Mouse (Mus musculus) left cerebral cortex, adult 8-10 months (tissue): ENCODE measurements around the gene Krba1. TPM values are rescaled to one million over a fixed set of nuclear protein-coding genes. Genes with fewer than 3 reads are reported as not detected.

Experiments used
- DNase-seq, 2 experiments: peaks; one replicate each; pipeline ENCODE4 v3.0.0; 2022; ENCODE audit warnings: low spot score in 2 of 2
- total RNA-seq, 4 experiments: library from RNA; stranded (reverse); gene quantifications; 2 replicates each; pipeline ENCODE4 v1.2.4; 2022

The Krba1 gene
- total RNA-seq, 4 experiments from 2014 or later = 42.8 to 63.6 (median 53.0) TPM

GRCm38 (mm10) chr6:48424074-48424473 is 28.7 kb downstream of the Krba1 start:
- no peak for DNase-seq

DNA sequence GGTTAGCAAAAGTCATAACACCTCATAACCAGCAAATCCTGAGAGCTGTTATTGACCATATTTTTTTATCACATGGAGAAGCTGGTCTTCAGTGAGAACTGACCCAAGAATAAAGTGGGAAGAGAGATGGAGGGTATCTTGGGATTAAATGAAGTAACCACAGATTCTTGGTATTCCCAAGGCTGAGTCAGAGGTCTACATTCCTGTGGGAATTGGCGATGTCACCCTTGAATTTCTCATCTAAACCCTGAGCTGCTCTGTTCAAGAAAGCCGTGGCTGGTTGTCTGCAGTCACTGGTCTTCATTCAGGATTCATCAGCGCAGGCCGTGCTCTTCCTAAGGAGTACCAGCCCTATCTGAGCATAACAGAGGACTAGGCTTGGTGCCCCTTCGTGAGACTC is 31.6 kb downstream of the Krba1 start:
- no peak for DNase-seq

- DNase-seq = no peak
Measured at GRCm38 (mm10) chr6:48428769-48429557, 33.6 kb downstream of the Krba1 start.

DNA sequence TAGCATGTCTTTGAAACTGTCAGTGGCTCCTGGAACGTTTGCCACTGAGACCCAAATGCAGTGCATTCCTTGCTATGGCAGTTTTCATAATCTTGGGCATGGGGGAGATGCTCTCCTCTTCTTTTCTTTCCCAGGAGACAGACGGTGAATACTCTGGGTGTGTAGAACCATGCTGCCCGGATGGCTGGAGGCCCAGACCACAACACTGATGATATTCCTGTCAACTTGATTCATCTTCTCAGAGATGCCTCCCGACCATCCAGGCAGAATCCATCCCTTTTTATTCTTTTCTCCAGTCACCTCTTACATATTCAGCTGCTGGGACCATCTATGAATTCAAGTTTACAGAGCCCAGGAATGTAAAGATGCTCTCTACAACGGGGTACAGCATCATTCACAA is 35.4 kb downstream of the Krba1 start:
- DNase-seq = no peak

- DNase-seq = no peak
Measured at GRCm38 (mm10) chr6:48432893-48433816, 37.8 kb downstream of the Krba1 start.

DNA sequence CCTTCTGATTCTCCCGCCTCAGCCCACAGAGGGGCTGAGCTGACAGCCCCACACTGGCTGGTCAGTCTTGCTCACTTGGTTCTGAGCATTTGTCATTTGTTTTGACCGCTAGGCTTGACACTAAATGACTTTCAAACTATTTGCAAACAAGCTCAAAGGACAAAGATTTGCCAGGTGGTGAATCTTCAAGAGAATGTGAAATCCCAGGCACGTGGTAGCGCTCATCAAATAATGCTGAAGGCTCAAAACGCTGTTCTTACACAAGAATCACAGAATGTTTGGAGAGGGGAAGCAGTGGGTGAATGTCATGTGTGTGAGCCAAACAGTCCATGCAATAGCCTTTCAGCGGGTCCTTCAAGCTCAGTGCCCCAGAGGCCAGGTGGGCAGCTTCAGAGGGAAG is 39.3 kb downstream of the Krba1 start:
- no peak for DNase-seq

DNA sequence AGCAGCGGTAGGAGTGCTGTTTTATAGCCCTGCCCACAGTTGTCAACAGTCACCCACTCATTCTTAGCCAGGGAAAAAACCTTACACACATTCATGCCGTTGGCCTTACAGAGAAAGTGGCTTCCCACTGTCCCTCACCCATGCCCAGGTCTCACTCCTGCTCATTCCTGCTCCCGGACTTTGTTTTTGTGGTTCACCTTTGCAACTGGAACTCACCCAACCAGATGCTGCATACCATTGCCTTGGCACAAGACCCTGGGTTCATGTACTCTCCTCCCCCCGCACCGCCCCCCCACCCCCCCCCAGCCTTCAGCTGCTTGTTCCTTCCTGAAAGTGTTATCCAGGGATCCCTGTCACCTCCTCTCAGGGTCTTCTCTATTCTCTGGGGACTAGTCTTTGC is 39.7 kb downstream of the Krba1 start:
- DNase-seq = no peak

DNA sequence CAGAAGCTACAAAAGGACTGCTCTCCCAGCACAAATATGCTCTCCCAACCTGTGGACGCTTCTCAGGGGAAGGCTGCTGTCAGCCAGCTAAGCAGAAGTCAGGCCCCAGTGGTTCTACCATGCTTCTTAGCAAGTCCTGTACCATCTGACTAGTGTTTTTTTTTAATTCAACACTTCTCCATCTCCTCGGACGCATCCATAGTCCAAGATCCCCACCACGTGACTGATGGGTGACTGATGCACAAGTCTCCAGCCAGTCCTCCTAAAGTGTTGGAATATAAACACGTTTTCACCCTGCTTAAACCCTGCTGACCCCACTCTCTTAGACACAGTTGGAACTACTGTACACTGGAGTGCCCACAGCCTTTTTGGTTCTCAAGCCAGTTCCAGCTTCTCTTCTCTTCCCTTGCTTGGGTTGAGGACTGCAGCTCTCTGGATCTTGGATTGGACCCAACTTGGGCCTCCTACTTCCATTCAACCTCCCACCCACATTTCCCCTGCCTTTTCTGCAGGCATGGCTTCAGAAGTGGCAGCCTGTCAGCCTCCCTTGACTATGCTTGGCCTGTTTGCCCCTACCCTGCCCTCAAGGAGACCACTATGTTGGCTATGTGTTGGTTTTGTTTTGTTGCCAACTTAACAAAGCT is 40.4 kb downstream of the Krba1 start:
- DNase-seq = no peak

- DNase-seq = no peak
Measured at GRCm38 (mm10) chr6:48437679-48438376, 42.4 kb downstream of the Krba1 start.

- DNase-seq = no peak
Measured at GRCm38 (mm10) chr6:48438475-48439125, 43.2 kb downstream of the Krba1 start.

DNA sequence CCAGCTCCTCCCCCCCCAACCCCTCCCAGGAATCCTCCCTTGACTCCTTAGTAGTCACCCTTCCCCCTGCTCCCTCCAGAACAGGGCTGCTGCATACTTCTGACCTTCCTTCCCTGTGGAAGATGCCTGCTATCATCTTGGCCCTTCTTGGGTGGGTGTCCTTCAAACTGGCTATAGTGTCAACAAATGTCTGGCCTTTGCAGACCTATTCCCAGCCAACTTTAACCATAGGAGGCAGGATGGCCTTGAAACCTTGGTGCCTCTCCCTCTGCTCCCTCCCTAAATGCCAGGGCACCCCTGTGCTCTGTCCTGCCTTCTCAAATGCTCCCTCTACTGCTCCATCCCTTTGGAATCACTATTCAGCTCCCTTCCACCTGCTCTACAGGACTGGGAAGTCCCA is 44.3 kb downstream of the Krba1 start:
- DNase-seq = no peak

DNA sequence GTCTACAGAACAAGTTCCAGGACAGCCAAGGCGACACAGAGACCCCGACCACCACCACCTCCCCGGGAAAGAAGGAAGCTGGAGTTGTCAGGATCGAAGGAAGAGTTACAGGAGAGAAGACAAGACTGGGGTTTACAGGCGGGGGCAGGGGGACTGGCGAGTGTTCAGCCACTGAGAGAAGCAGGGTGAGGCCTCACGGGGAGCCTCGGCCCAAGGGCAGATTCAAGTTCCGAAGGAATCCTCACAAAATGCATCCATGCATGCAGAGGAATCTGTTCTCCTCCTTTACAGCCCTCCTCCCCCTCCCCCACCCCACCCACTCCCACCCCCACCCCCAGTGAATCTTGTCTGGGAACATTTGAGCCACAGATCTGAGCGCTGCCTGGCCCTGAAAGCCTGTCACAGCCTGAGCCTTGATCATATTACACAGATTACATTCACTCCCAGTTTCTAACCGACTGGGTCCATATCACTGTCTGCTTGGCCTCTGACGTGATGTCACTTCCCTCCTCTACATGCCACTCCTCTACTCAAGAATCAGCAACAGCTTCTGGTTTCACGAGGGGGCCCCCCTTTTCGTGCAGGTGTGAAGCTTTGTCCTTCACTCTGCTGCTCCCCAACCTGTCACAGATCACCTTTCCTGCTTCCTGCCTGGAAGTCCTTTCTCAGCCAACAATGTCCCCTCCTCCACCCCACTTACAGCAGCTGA is 45.1 kb downstream of the Krba1 start:
- no peak for DNase-seq

DNA sequence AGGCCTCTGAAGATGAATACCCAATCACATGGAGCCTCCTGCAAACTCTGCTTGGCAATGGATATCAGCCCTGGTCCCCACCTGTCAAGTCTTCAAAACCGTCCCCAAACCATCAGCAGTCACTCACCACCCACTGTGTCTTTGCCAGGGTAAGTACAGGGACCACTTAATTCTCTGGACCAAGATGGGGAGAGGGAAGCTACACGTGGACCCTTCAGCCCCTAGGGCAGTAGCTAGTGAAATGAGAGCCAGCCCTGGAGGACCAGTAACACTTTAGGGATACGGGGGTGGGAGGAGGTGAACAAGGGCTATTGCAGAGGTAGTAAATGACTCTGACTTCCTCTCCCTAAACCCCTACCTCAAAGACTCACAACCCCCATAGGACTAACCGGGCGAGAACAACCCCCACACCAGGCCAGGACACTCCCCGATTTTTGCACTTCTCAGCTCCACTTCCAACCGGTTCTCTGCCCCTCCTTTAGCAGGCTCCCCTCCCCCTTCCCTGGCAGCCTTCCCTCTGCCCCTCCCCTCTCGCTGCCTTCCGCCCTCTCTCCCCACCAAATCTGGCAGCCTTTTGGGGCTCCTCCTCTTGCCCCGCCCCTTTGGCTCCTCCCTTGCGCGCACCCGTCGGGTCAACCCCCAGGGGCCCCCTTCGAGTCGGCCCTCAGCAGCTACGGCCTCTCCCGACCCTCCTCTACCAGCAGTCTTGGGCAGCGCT is 48.4 kb downstream of the Krba1 start:
- peak; percentile 65 to 86 for DNase-seq

GRCm38 (mm10) chr6:48444310-48445180 is 49.2 kb downstream of the Krba1 start:
- DNase-seq = peak; percentile 47 to 70

GRCm38 (mm10) chr6:48445181-48446101 is 50.1 kb downstream of the Krba1 start, which contains the start of gene Zfp467:
TSS of gene Zfp467 (minus strand) at chr6:48445825.
- peak in 1 of 2 experiments; percentile 36 for DNase-seq

GRCm38 (mm10) chr6:48446256-48446655 is 50.9 kb downstream of the Krba1 start:
- no peak for DNase-seq

DNA sequence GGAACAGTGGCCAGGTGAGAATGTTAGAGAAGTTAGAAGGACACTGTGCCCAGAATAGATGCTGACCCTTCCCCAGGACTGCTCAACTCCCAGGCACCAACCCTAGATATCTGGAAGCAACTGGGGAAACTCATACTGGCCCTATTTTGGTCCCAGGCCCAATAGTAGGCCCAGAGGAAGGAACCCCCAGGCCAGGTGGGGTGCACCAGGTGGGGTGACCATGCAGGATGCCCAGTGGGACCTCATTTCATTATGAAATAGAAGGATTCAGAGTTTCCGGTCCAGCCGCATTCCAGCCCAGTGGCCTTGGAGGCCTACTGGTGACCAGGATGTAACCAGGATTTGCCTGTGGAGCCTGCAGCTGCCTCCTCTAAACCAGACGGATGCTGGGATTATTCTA is 51.5 kb downstream of the Krba1 start:
- DNase-seq = no peak
